ENCODE assay signal across 11 mouse cellular contexts in the genomic region with DNA sequence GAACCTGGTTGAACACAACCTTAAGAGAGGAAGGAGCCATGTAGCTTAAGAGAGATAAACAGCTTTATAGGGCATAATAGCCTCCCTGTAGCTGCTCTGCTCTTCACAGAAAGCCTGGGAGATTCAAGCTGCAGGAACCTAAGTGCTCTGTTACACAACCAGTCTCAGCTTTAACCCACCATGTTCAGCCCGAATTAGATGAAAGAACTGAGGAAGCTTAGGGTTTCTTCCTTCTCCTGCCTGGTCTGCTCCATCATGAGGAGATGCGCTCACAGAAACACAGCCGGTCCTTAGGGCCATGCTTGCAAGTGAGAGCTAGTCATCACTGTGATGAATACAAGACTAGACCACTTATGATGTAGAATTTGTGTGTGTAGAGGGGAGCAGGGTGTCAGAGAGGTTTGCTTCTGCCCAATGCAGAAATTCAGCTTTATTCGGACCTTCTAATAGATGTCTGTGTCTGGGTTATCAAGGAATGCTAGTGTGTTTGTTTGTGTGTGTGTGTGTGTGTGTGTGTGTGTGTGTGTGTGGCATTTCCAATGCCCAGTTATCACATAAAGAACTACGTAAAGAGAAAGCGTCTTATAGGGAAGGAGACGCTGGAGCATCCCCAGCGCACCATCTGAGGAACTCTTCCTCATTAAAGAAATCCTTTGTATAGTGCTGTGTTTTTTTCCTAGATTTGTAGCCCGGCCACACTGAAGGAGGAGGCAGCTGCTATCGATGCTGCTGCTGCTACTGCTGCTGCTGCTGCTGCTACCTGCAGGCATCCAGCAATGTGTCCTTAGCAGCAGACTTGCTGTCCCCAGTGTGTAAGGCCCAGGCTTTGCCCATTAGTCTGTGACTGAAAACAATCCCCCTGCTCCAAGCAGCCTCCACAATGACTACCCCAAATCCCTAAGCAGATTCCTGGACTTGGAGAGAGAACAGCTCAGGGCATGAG. TPM values are rescaled to one million over a fixed set of nuclear protein-coding genes. Genes with fewer than 3 reads are reported as not detected.
DNase-seq lines count a peak whose midpoint lies in the region; ATAC-seq lines count a peak whose summit lies in the region.
"Had no signal": no experiment of that assay in that cellular context is flagged by ENCODE, and none has a peak within 500 bp of the region (broad histone marks: within the 10 kb centered on the region; RNA-seq: fewer than 3 reads in every experiment).

No protein-coding gene starts in this region.

- H3K9ac ChIP-seq in heart, embryonic 14.5 days (ENCODE audit: low read length): peak overlapping the region; percentile 40; the same call in 1 of the 2 replicates
- H3K9ac ChIP-seq in midbrain, embryonic 12.5 days (replicated peaks): peak overlapping the region; percentile 83
- H3K9ac ChIP-seq in intestine, embryonic 16.5 days (ENCODE audit: low read depth, low read length): no peak overlapping the region
- H3K9ac ChIP-seq: liver, embryonic 14.5 days had no signal

- no peak overlapping the region for H3K4me3 ChIP-seq in heart, embryonic 14.5 days (ENCODE audit: control insufficient read depth in 1 of 2, insufficient read depth in 1 of 2, low read depth in 1 of 2, low read length in 2 of 2)
- peak overlapping the region; percentile 80 for H3K4me3 ChIP-seq in forebrain, embryonic 10.5 days
- H3K4me3 ChIP-seq in midbrain, embryonic 12.5 days: peak overlapping the region; percentile 4; the same call in 1 of the 2 replicates
- H3K4me3 ChIP-seq in intestine, embryonic 16.5 days (ENCODE audit: low read length): no peak overlapping the region
- H3K4me3 ChIP-seq: left cerebral cortex, adult 2 months had no signal

- H3K27ac ChIP-seq in heart, embryonic 14.5 days (replicated peaks in 1 of 2; ENCODE audit: control insufficient read depth in 1 of 2, insufficient read depth in 1 of 2, low read depth in 2 of 2, low read length in 2 of 2): no peak overlapping the region
- H3K27ac ChIP-seq in forebrain, embryonic 10.5 days: peak overlapping the region; percentile 100
- peak overlapping the region; percentile 86 for H3K27ac ChIP-seq in midbrain, embryonic 12.5 days (replicated peaks)
- no peak overlapping the region for H3K27ac ChIP-seq in intestine, embryonic 16.5 days (ENCODE audit: low read length)
- H3K27ac ChIP-seq: left cerebral cortex, adult 2 months; liver, embryonic 14.5 days had no signal

- H3K4me1 ChIP-seq in heart, embryonic 14.5 days (ENCODE audit: control insufficient read depth in 2 of 2, insufficient read depth in 2 of 2, low read length in 2 of 2): peaks cover 9 to 20% of the 10 kb centered on the region in 2 experiments
- peaks cover 95% of the 10 kb centered on the region for H3K4me1 ChIP-seq in forebrain, embryonic 10.5 days
- H3K4me1 ChIP-seq in midbrain, embryonic 12.5 days: peaks cover 70% of the 10 kb centered on the region
- peaks cover 16% of the 10 kb centered on the region for H3K4me1 ChIP-seq in intestine, embryonic 16.5 days (ENCODE audit: control insufficient read depth, insufficient read depth, low read length)

- H3K4me2 ChIP-seq in heart, embryonic 14.5 days (ENCODE audit: low read length): peak overlapping the region; percentile 81
- peak overlapping the region; percentile 86 for H3K4me2 ChIP-seq in midbrain, embryonic 12.5 days (replicated peaks)
- H3K4me2 ChIP-seq in intestine, embryonic 16.5 days (ENCODE audit: low read depth, low read length): no peak overlapping the region

- no peaks in the 10 kb centered on the region for H3K27me3 ChIP-seq in heart, embryonic 14.5 days (ENCODE audit: control insufficient read depth, insufficient read depth, low read length)
- H3K27me3 ChIP-seq in forebrain, embryonic 10.5 days (ENCODE audit: poor library complexity, severe bottlenecking): no peaks in the 10 kb centered on the region
- H3K27me3 ChIP-seq in midbrain, embryonic 12.5 days: no peaks in the 10 kb centered on the region
- H3K27me3 ChIP-seq in intestine, embryonic 16.5 days (replicated peaks; ENCODE audit: control insufficient read depth, insufficient read depth, low read length): no peaks in the 10 kb centered on the region

- no peaks in the 10 kb centered on the region for H3K36me3 ChIP-seq in heart, embryonic 14.5 days (ENCODE audit: control insufficient read depth, insufficient read depth, low read length)
- H3K36me3 ChIP-seq in forebrain, embryonic 10.5 days (replicated peaks): no peaks in the 10 kb centered on the region
- no peaks in the 10 kb centered on the region for H3K36me3 ChIP-seq in midbrain, embryonic 12.5 days
- H3K36me3 ChIP-seq in intestine, embryonic 16.5 days (ENCODE audit: control insufficient read depth, insufficient read depth, low read length): no peaks in the 10 kb centered on the region

- DNase-seq in heart, postnatal 14 days: no peak
- peak; percentile 19 for DNase-seq in Muller cell, postnatal 12 days (ENCODE audit: inconsistent ontology term)
- DNase-seq in forebrain, embryonic 10.5 days (ENCODE audit: extremely low spot score, low spot score): peak; percentile 36
- DNase-seq in B cell, adult 2 months: no peak
- DNase-seq: right cerebral cortex, postnatal 4 days had no signal

- intact Hi-C loops in heart, postnatal 14 days (cut with DNase I): loop anchor here (5.0 kb wide), 1 partner anchor 1244 kb away; no protein-coding TSS in a partner anchor

- WGBS in heart, embryonic 14.5 days: 52% methylated on average over 10 of the region's 10 CpGs
- WGBS in forebrain, embryonic 10.5 days: 28% methylated on average over 10 of the region's 10 CpGs
- WGBS in midbrain, embryonic 12.5 days: 13% methylated on average over 10 of the region's 10 CpGs
- WGBS in intestine, embryonic 16.5 days: 70% methylated on average over 10 of the region's 10 CpGs

- H3K9me3 ChIP-seq in heart, embryonic 14.5 days (ENCODE audit: control insufficient read depth, low read length): no peaks in the 10 kb centered on the region
- H3K9me3 ChIP-seq in forebrain, embryonic 10.5 days: no peaks in the 10 kb centered on the region
- H3K9me3 ChIP-seq in midbrain, embryonic 12.5 days: no peaks in the 10 kb centered on the region
- no peaks in the 10 kb centered on the region for H3K9me3 ChIP-seq in intestine, embryonic 16.5 days (ENCODE audit: control insufficient read depth, low read length)

- no peak for ATAC-seq in heart, embryonic 14.5 days (ENCODE audit: insufficient number of reproducible peaks, insufficient read depth, low FRiP score, low read depth)
- ATAC-seq in midbrain, embryonic 12.5 days (ENCODE audit: low FRiP score, low read depth): peak; percentile 17; the same call in 1 of the 2 replicates
- ATAC-seq in monocyte, adult 5-6 weeks (replicated peaks; ENCODE audit: insufficient number of reproducible peaks, low FRiP score, low TSS enrichment, poor library complexity, severe bottlenecking): no peak
- no peak for ATAC-seq in intestine, embryonic 16.5 days

RNA-seq across cellular contexts. Expression of gene A930004D18Rik, which starts 4.1 kb away (rescaled TPM):
- 5.8 and 8.9 TPM in 2 replicates for polyA plus RNA-seq in heart, embryonic 14.5 days (2014; fragmentation: Nextera tagmentation; extraction: Ambion mirVana)
- total RNA-seq in heart, postnatal 14 days (2021): 1 to 10 TPM; 3.1 to 4.0 TPM
- 13.8 and 17.9 TPM in 2 replicates for polyA plus RNA-seq in forebrain, embryonic 10.5 days (2016; fragmentation: Nextera tagmentation; extraction: Ambion mirVana)
- polyA plus RNA-seq in midbrain, embryonic 12.5 days (2016; fragmentation: Nextera tagmentation; extraction: Ambion mirVana): 20.5 and 21.5 TPM in 2 replicates
- total RNA-seq in monocyte, adult 5-6 weeks (2017): 0.21 to 0.87 TPM (median 0.29 TPM) in 3 replicates
- polyA plus RNA-seq in intestine, embryonic 16.5 days (2015; fragmentation: Nextera tagmentation; extraction: Ambion mirVana): 9.8 and 11.5 TPM in 2 replicates

RNA-seq across cellular contexts. Expression of gene Skida1, which starts 15.4 kb away (rescaled TPM):
- 4.7 and 6.4 TPM in 2 replicates for polyA plus RNA-seq in heart, embryonic 14.5 days (2014; fragmentation: Nextera tagmentation; extraction: Ambion mirVana)
- total RNA-seq in heart, postnatal 14 days (2021): 1 to 10 TPM; 3.3 to 4.8 TPM
- 16.0 and 17.2 TPM in 2 replicates for polyA plus RNA-seq in forebrain, embryonic 10.5 days (2016; fragmentation: Nextera tagmentation; extraction: Ambion mirVana)
- polyA plus RNA-seq in midbrain, embryonic 12.5 days (2016; fragmentation: Nextera tagmentation; extraction: Ambion mirVana): 23.8 and 26.6 TPM in 2 replicates
- total RNA-seq in monocyte, adult 5-6 weeks (2017): 0.19 to 0.43 TPM in 2 of 3 replicates, not detected in the other
- 2.0 and 2.7 TPM in 2 replicates for polyA plus RNA-seq in intestine, embryonic 16.5 days (2015; fragmentation: Nextera tagmentation; extraction: Ambion mirVana)

RNA-seq across cellular contexts. Expression of gene Mllt10, which starts 21.6 kb away (rescaled TPM):
- polyA plus RNA-seq in heart, embryonic 14.5 days (2014; fragmentation: Nextera tagmentation; extraction: Ambion mirVana): 24.4 and 27.1 TPM in 2 replicates
- 10 to 100 TPM; 41.6 to 42.5 TPM for total RNA-seq in heart, postnatal 14 days (2021)
- polyA plus RNA-seq in forebrain, embryonic 10.5 days (2016; fragmentation: Nextera tagmentation; extraction: Ambion mirVana): 65.0 and 68.0 TPM in 2 replicates
- polyA plus RNA-seq in midbrain, embryonic 12.5 days (2016; fragmentation: Nextera tagmentation; extraction: Ambion mirVana): 64.9 and 70.4 TPM in 2 replicates
- 36.1 to 69.5 TPM (median 67.5 TPM) in 3 replicates for total RNA-seq in monocyte, adult 5-6 weeks (2017)
- 45.4 and 47.2 TPM in 2 replicates for polyA plus RNA-seq in intestine, embryonic 16.5 days (2015; fragmentation: Nextera tagmentation; extraction: Ambion mirVana)

RNA-seq across cellular contexts. Expression of gene H2al2a, which starts 36.7 kb away (rescaled TPM):
- polyA plus RNA-seq in heart, embryonic 14.5 days (2014; fragmentation: Nextera tagmentation; extraction: Ambion mirVana): not detected in 2 replicates
- not detected for total RNA-seq in heart, postnatal 14 days (2021)
- not detected in 2 replicates for polyA plus RNA-seq in forebrain, embryonic 10.5 days (2016; fragmentation: Nextera tagmentation; extraction: Ambion mirVana)
- not detected in 2 replicates for polyA plus RNA-seq in midbrain, embryonic 12.5 days (2016; fragmentation: Nextera tagmentation; extraction: Ambion mirVana)
- total RNA-seq in monocyte, adult 5-6 weeks (2017): 0.95 TPM in 1 of 3 replicates, not detected in the others
- not detected in 2 replicates for polyA plus RNA-seq in intestine, embryonic 16.5 days (2015; fragmentation: Nextera tagmentation; extraction: Ambion mirVana)
- total RNA-seq: left cerebral cortex, adult 2 months had no signal
- polyA plus RNA-seq: liver, embryonic 14.5 days had no signal

Comparison
In these comparisons a context has a peak if more than half of its experiments do, and no peak if none do; other contexts are left out.
1. H3K27ac ChIP-seq: peak in forebrain, embryonic 10.5 days (single experiment) and midbrain, embryonic 12.5 days (single experiment); none in heart, embryonic 14.5 days (0 of 2) and intestine, embryonic 16.5 days (single experiment).
2. H3K4me3 ChIP-seq: peak in forebrain, embryonic 10.5 days (single experiment) and midbrain, embryonic 12.5 days (single experiment); none in heart, embryonic 14.5 days (0 of 2) and intestine, embryonic 16.5 days (single experiment).
3. DNase-seq: peak in Muller cell, postnatal 12 days (single experiment) and forebrain, embryonic 10.5 days (single experiment); none in heart, postnatal 14 days (0 of 2) and B cell, adult 2 months (0 of 2).